Mouse (Mus musculus) myocyte (in vitro differentiated cells): ENCODE data around the gene Ifna9.

Experiments used
- CEBPB ChIP-seq: IDR thresholded peaks from 2 replicates; pipeline ENCODE4 v1.6.1; 2011; ENCODE audit warnings: mild to moderate bottlenecking, moderate library complexity; ENCODE audit not compliant: poor library complexity, insufficient read depth, severe bottlenecking
- E2F4 ChIP-seq: IDR thresholded peaks from one replicate; pipeline ENCODE4 v1.6.1; 2011; ENCODE audit warnings: mild to moderate bottlenecking, control low read depth, moderate library complexity; ENCODE audit not compliant: insufficient read depth
- MAX ChIP-seq: IDR thresholded peaks from one replicate; pipeline ENCODE4 v1.6.1; 2011; ENCODE audit warnings: low read depth, mild to moderate bottlenecking, control low read depth
- MYOG ChIP-seq, 3 experiments: IDR thresholded peaks; one replicate each; pipeline ENCODE4 v1.6.1; 2011; ENCODE audit warnings: control low read depth in 2 of 3, low read depth in 2 of 3, mild to moderate bottlenecking in 2 of 3; ENCODE audit not compliant: insufficient read length in 2 of 3, control insufficient read depth in 1 of 3, insufficient read depth in 1 of 3
- POLR2A ChIP-seq: IDR thresholded peaks from one replicate; pipeline ENCODE4 v1.6.1; 2011; ENCODE audit warnings: low read depth, mild to moderate bottlenecking, control low read depth, moderate library complexity; ENCODE audit not compliant: insufficient read length
- POLR2AphosphoS2 ChIP-seq: IDR thresholded peaks from one replicate; pipeline ENCODE4 v1.6.1; 2011; ENCODE audit warnings: low read depth, control low read depth; ENCODE audit not compliant: insufficient read length
- USF1 ChIP-seq: IDR thresholded peaks from one replicate; pipeline ENCODE4 v1.6.1; 2011; ENCODE audit warnings: low read depth, mild to moderate bottlenecking, control low read depth, moderate library complexity

GRCm38 (mm10) chr4:88634311-88634710, 42.1 kb upstream of the Ifna9 start, which contains the start of gene C87499:
- TF ChIP-seq POLR2A (no peak), CEBPB (no peak), E2F4 (no peak), POLR2AphosphoS2 (no peak), MAX (no peak), MYOG (IDR thresholded peaks at IDR 0.05; ENCODE audit: control insufficient read depth in 1 of 3, insufficient read depth in 1 of 3, insufficient read length in 2 of 3, low read depth in 2 of 3) (no peak), USF1 (no peak)
